Mouse (Mus musculus) megakaryocyte, embryonic 14.5 days (primary cell): ENCODE data around the gene Wdr93. TPM values are rescaled to one million over a fixed set of nuclear protein-coding genes. Genes with fewer than 3 reads are reported as not detected.

Experiments used
- H3K27me3 ChIP-seq: replicated peaks from 2 replicates; pipeline ENCODE3; 2012; ENCODE audit warnings: inconsistent platforms
- H3K36me3 ChIP-seq: replicated peaks from 2 replicates; pipeline ENCODE3; 2012; ENCODE audit warnings: low read length, inconsistent platforms, mixed read lengths
- H3K4me1 ChIP-seq: 2 replicates; pipeline ENCODE4 v1.6.1; 2012; ENCODE audit warnings: inconsistent platforms
- H3K4me3 ChIP-seq: replicated peaks from 2 replicates; pipeline ENCODE3; 2012; ENCODE audit warnings: moderate library complexity, mild to moderate bottlenecking, inconsistent platforms
- H3K9me3 ChIP-seq: 2 replicates; pipeline ENCODE4 v1.6.1; 2012; ENCODE audit warnings: inconsistent platforms
- FLI1 ChIP-seq: IDR thresholded peaks from 2 replicates; pipeline ENCODE4 v1.6.1; 2012; ENCODE audit warnings: low read length, inconsistent platforms, mixed read lengths
- GATA1 ChIP-seq: IDR thresholded peaks from 3 replicates; pipeline ENCODE4 v1.6.1; 2012; ENCODE audit warnings: mixed read lengths, low read length, inconsistent platforms, borderline replicate concordance
- polyA plus RNA-seq: library from polyadenylated mRNA; stranded (reverse); fragments of >175 nt; gene quantifications from 2 replicates; pipeline ENCODE4 v1.2.3, GENCODE M21; 2012; ENCODE audit warnings: low replicate concordance; ENCODE audit not compliant: insufficient read depth

Wdr93 gene
- not detected in 2 replicates for polyA plus RNA-seq

DNA sequence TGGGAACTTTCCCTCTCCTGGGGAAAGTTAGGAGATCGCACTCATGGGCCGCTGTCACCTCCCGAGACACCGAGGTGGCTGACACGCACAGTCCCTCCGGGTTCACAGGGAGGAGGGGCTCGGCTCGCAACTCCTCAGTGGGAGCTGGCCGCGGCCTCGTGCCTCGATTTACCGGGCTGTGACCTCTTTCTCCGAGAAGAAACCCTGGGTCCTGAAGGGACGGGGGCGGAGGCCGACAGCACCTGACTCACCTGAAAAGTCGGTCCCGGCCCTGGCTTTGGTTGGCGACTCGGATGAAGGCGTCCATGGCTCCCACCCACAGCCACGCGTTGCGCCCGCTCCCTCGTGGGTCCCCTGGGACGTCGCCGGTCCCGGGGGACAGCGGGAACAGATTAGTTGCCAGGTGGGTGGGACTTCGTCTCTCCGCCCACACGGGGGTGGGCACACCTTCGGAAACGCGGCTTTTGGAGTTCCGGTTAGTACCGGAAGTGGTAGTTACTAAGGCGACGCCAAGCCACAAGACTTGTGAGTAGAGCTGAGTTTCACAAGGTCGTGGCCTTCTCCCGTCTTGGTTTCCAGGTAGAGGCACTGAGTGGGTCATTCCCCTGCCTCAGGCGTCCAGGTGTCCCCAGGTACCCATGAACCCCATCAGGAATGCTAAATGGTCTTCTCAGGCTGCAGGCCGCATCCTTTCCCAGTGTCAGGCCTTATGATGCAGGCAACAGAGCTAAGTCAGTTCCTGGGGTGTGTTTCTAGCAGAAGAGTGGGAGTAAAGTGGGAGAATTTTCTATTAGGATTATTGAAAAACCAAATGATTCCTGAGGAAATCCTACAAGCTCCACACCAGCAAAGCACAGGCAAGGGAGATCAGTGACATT, at the start of gene Wdr93, which contains the start of gene Pex11a:
Gene Wdr93, plus strand, starts transcription at position 505 of the 878 bp plus-strand sequence.
Gene Pex11a, minus strand, starts transcription at position 473 of the 878 bp plus-strand sequence.
- H3K27me3 ChIP-seq = peaks cover 18% of the 10 kb centered on the region
- H3K4me3 ChIP-seq = peak within 1 kb of the TSS; percentile 92
- peak; percentile 54; the same call in 1 of the 2 replicates for TF ChIP-seq FLI1
- TF ChIP-seq GATA1 = no peak
- peaks cover 24% of the 10 kb centered on the region for H3K4me1 ChIP-seq
- H3K36me3 ChIP-seq = no peaks in the 10 kb centered on the region
- no peaks in the 10 kb centered on the region for H3K9me3 ChIP-seq

DNA sequence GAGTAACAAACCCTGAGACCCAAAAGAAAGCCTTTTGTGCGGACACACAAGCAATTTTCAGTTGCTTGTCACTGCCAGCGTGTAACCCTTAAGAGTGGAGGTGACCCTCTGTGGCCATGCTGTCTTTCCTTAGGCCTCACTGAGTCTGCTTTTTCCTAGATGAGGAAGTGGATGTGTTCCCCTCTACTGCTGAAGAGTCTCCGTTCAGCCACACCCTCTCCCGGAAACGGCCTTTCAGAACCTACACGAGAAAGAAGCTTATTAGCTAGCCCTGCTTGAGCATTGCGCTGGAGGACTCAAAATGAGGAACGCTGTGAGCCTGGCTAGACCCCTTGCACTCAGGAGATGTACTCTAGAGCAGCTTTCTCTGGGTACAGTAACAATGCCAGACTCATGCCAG, 46.5 kb upstream of the Wdr93 start:
- Histone ChIP-seq H3K4me3 (no peak overlapping the region), H3K4me1 (no peaks in the 10 kb centered on the region), H3K36me3 (peaks cover 95% of the 10 kb centered on the region), H3K27me3 (no peaks in the 10 kb centered on the region), H3K9me3 (no peaks in the 10 kb centered on the region)
- no peak for TF ChIP-seq FLI1
- no peak for TF ChIP-seq GATA1

DNA sequence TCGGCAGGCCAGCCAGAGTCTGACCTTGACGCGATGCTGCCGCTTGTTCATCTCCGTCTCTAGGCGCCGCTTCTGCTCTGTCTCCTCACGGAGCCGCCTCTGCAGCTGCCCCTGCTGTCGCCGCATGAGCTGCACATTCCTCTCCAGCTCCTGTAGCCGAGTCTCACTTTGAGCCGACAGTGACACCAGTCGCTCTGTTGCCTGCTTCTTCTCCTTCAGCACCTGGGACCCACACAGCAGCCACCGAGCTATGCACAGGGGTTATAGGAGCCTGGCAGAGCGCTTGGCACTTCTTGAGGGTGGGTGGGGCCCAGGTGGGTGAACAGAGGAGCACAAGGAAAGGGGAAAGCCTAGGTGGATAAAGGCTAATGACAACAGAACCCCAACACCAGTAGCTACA, 40.2 kb upstream of the Wdr93 start:
- H3K9me3 ChIP-seq = no peaks in the 10 kb centered on the region
- H3K4me3 ChIP-seq = no peak overlapping the region
- peaks cover 33% of the 10 kb centered on the region for H3K27me3 ChIP-seq
- TF ChIP-seq GATA1 = no peak
- TF ChIP-seq FLI1 = no peak
- no peaks in the 10 kb centered on the region for H3K4me1 ChIP-seq
- peaks cover 39% of the 10 kb centered on the region for H3K36me3 ChIP-seq

DNA sequence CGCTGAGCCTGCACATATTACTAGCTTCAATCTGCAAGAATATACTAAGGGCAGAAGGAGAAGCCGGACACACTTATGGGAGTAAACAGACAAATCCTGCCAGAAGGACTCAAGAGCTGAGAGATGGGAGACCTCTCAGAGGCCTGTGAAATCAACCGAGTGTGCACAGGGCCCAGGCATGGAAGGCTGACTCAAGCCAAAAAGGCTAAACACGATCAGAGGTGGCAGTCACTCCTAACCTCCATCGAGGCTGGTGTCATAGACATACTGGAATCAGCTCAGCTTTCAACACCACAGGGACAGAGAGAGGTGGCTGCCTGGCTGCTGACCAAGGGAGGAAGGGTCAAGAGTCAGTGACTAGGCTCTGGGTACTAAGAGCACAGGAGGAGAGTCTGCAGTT, 37.8 kb upstream of the Wdr93 start:
- no peaks in the 10 kb centered on the region for H3K4me1 ChIP-seq
- no peaks in the 10 kb centered on the region for H3K9me3 ChIP-seq
- peaks cover 56% of the 10 kb centered on the region for H3K27me3 ChIP-seq
- TF ChIP-seq FLI1 (no peak), GATA1 (no peak)
- H3K4me3 ChIP-seq = no peak overlapping the region
- H3K36me3 ChIP-seq = peaks cover 14% of the 10 kb centered on the region

DNA sequence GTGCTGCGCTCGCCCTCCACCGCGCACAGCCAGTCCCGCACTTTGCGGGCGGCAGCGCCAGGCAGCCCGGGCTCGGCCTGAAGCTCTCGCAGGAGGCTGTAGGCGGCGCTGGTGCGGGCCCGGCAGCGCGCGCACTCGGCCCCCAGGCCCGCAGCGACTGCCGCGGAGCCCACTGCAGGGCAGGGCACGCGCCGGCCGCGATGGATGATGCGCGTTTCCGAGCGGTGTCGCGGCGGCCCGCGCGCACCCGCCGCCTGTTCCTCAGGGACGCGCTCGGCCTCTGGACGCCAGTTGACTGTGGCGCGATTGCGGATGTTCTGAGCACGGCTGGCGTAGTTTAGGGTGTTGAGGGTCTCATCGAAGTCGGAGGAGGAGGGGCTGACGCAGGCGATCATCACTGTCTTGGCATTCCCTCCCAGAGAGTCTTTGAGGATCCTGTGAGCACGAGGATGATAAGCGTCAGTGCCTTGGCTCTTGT, 32.8 kb upstream of the Wdr93 start:
- no peak for TF ChIP-seq GATA1
- no peak for TF ChIP-seq FLI1
- H3K9me3 ChIP-seq = no peaks in the 10 kb centered on the region
- H3K4me3 ChIP-seq = peak overlapping the region; percentile 67
- H3K27me3 ChIP-seq = peaks cover 75% of the 10 kb centered on the region
- peaks cover 15% of the 10 kb centered on the region for H3K4me1 ChIP-seq
- no peaks in the 10 kb centered on the region for H3K36me3 ChIP-seq

DNA sequence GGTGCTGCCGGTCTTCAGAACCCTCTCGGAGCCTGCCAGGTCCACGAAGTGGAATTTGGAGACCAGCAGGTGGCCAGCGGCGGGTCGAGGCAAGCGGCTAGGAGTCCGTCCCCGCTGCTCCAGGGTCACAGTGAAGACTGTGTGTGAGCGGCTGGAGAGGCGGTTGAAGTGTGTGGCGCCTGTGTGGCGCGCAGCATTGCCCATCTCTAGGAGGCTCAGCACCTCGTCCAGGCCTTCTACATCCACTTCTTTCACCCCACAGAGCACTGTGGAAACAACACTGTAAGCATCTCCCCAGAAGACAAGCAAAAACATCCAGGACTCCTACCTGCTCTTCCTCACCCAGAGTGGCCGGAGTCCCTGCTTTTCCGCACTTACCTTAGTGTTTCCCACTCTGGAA, 32.1 kb upstream of the Wdr93 start:
- TF ChIP-seq GATA1 (no peak), FLI1 (no peak)
- Histone ChIP-seq H3K27me3 (peaks cover 78% of the 10 kb centered on the region), H3K4me1 (peaks cover 20% of the 10 kb centered on the region), H3K36me3 (no peaks in the 10 kb centered on the region), H3K9me3 (no peaks in the 10 kb centered on the region), H3K4me3 (no peak overlapping the region)

DNA sequence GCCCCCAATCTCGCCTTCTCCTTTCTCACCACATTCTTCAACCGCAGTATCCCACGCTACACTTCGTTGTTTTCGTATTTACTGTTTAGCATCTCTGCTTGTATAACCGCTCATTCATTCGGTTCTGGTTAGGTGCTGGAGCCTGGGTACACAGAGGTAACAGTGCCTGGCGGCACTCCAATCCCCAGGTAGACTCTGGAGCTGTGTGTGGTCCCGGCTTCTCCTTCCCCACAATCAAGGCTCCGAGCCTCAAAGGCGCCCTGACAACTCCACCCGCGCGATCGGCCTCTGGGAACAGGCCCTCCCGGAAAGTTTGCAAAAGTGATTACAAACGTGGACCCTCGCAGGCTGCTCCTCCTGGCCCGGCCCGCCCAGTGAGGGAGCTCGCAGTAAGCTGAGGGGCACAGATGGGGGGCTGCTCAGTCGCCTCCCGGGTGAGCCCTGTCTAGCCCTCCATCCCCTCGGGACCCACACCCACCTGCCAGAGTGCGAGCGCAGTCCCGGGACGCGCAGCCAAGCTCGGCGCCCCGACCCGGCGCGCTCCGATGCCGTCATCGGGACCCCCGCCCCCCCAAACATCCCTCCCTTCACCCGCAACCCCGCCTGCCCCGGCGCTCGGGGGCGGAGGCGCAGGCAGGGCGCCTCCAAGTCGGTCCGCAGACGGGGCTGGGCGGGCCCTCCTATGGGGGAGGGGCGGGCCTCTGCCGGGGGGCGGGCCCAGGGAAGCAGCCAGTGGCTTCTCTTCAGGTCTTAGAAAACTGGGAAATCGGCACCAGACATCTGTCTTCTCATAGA, 27.6 kb upstream of the Wdr93 start, which contains the start of gene Kif7:
Gene Kif7, minus strand, starts transcription at position 534 of the 795 bp plus-strand sequence.
- H3K27me3 ChIP-seq = peaks cover 76% of the 10 kb centered on the region
- H3K4me1 ChIP-seq = peaks cover 23% of the 10 kb centered on the region
- H3K36me3 ChIP-seq = no peaks in the 10 kb centered on the region
- TF ChIP-seq FLI1 = no peak
- no peak for TF ChIP-seq GATA1
- H3K4me3 ChIP-seq = peak within 1 kb of the TSS; percentile 93
- H3K9me3 ChIP-seq = peaks cover 5% of the 10 kb centered on the region; the same call in 1 of the 2 replicates

DNA sequence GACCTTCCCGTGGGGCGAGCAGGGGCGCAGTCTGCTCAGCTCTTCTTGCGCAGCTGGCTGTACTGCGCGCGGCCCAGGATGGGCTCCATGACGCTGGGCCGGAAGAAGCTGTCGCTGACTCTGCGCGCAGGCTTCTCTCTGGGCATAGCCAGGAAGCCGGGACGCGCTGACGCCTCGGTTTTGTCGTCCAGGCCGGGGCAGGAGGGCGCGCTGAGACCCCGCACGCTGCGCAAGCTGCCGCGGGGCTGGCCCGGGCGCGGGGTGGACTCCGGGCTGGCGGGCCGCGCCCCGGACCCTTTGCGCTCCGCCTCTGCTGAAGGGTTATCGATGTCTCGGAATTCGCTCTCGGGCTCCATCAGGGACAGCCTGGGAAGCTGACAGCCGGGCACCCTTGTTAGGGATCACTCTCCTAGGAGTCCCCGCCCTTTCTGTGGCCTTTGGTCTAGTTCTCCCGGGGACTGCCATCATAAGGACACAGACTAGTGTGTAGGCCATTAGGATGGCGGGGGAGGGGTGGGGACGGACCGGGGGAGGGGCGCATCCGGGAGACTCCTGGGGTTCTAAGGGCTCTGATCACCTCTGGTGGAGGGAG, 21.5 kb upstream of the Wdr93 start:
- Histone ChIP-seq H3K4me1 (peaks cover 19% of the 10 kb centered on the region), H3K4me3 (peak overlapping the region; percentile 92), H3K36me3 (no peaks in the 10 kb centered on the region), H3K9me3 (peaks cover 5% of the 10 kb centered on the region; the same call in 1 of the 2 replicates), H3K27me3 (peaks cover 74% of the 10 kb centered on the region)
- no peak for TF ChIP-seq GATA1
- TF ChIP-seq FLI1 = no peak

DNA sequence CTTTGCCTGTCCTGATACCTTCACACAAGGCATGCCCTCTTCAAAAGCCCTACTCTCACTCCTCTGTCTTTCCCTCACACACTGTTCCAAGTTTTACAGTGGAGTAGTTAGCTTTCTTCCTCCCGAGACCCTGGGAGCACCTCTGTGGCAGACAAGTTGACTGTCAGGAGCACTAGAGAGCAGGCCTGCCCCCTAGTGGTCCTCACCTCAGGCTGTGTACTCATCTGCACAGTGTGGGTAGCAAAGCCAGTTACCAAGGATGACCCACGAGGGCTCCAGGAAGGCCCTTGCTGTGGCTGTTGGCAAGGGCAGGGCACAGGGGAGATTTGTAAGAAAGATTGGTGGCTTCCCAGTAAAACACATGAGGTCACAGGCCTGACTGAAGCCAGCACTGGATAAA, 15.9 kb upstream of the Wdr93 start:
- Histone ChIP-seq H3K36me3 (no peaks in the 10 kb centered on the region), H3K4me3 (no peak overlapping the region), H3K4me1 (peaks cover 30% of the 10 kb centered on the region), H3K27me3 (peaks cover 54% of the 10 kb centered on the region), H3K9me3 (no peaks in the 10 kb centered on the region)
- TF ChIP-seq GATA1 = no peak
- TF ChIP-seq FLI1 = no peak
